ENCODE assay signal across 20 mouse cellular contexts in genomic region chr6:99881606-99882005, GRCm38 (mm10).
A peak's percentile ranks its signal among the peaks of the same experiment; 100 is the strongest.
DNase-seq lines count a peak whose midpoint lies in the region; ATAC-seq lines count a peak whose summit lies in the region.
"Had no signal": no experiment of that assay in that cellular context is flagged by ENCODE, and none has a peak within 500 bp of the region (broad histone marks: within the 10 kb centered on the region; RNA-seq: fewer than 3 reads in every experiment).

No protein-coding gene starts in this region.

- H3K36me3 ChIP-seq in hindbrain, embryonic 12.5 days: no peaks in the 10 kb centered on the region
- no peaks in the 10 kb centered on the region for H3K36me3 ChIP-seq in hindbrain, embryonic 13.5 days
- H3K36me3 ChIP-seq in midbrain, embryonic 12.5 days: no peaks in the 10 kb centered on the region
- H3K36me3 ChIP-seq in midbrain, embryonic 10.5 days: no peaks in the 10 kb centered on the region
- H3K36me3 ChIP-seq in forebrain, embryonic 15.5 days: no peaks in the 10 kb centered on the region
- H3K36me3 ChIP-seq: embryonic facial prominence, embryonic 12.5 days; heart, embryonic 15.5 days had no signal

- DNase-seq in midbrain, embryonic 10.5 days (ENCODE audit: low spot score): no peak
- peak; percentile 58 for DNase-seq in retina, embryonic 14.5 days (ENCODE audit: low spot score)
- DNase-seq in retina, postnatal 1 day: no peak
- peak; percentile 42 for DNase-seq in mesoderm, embryonic 11.5 days (ENCODE audit: low read depth, low spot score)
- DNase-seq: adrenal gland, adult 8-10 months; adrenal gland, postnatal 36 days; cerebellum, adult 11 months; cerebellum, adult 9-10 months; gastrocnemius, postnatal 14 days; heart, adult 2 months; heart, postnatal 14 days had no signal

- peaks cover 21% of the 10 kb centered on the region for H3K4me1 ChIP-seq in hindbrain, embryonic 12.5 days
- H3K4me1 ChIP-seq in hindbrain, embryonic 13.5 days (replicated peaks): peaks cover 9% of the 10 kb centered on the region; the same call in 1 of the 2 replicates
- H3K4me1 ChIP-seq in midbrain, embryonic 12.5 days: peaks cover 12% of the 10 kb centered on the region
- H3K4me1 ChIP-seq in midbrain, embryonic 10.5 days: peaks cover 29% of the 10 kb centered on the region
- peaks cover 15% of the 10 kb centered on the region for H3K4me1 ChIP-seq in forebrain, embryonic 15.5 days

- no peak overlapping the region for H3K4me3 ChIP-seq in hindbrain, embryonic 12.5 days
- H3K4me3 ChIP-seq in hindbrain, embryonic 13.5 days: no peak overlapping the region
- H3K4me3 ChIP-seq in midbrain, embryonic 12.5 days: no peak overlapping the region
- no peak overlapping the region for H3K4me3 ChIP-seq in midbrain, embryonic 10.5 days
- H3K4me3 ChIP-seq in forebrain, embryonic 15.5 days: no peak overlapping the region
- H3K4me3 ChIP-seq: embryonic facial prominence, embryonic 12.5 days; heart, adult 2 months; heart, embryonic 15.5 days had no signal

- WGBS in hindbrain, embryonic 12.5 days: 43% methylated on average over 4 of the region's 4 CpGs
- WGBS in hindbrain, embryonic 13.5 days: 34% methylated on average over 4 of the region's 4 CpGs
- WGBS in midbrain, embryonic 12.5 days: 43% methylated on average over 4 of the region's 4 CpGs
- WGBS in midbrain, embryonic 10.5 days: 62% methylated on average over 4 of the region's 4 CpGs
- WGBS in forebrain, embryonic 15.5 days: 54% methylated on average over 4 of the region's 4 CpGs

- H3K9me3 ChIP-seq in hindbrain, embryonic 12.5 days (replicated peaks): no peaks in the 10 kb centered on the region
- H3K9me3 ChIP-seq in hindbrain, embryonic 13.5 days: no peaks in the 10 kb centered on the region
- H3K9me3 ChIP-seq in midbrain, embryonic 12.5 days: no peaks in the 10 kb centered on the region
- H3K9me3 ChIP-seq in midbrain, embryonic 10.5 days (replicated peaks): no peaks in the 10 kb centered on the region
- no peaks in the 10 kb centered on the region for H3K9me3 ChIP-seq in forebrain, embryonic 15.5 days
- H3K9me3 ChIP-seq: embryonic facial prominence, embryonic 12.5 days; heart, embryonic 15.5 days had no signal

- no peak overlapping the region for H3K9ac ChIP-seq in hindbrain, embryonic 12.5 days
- no peak overlapping the region for H3K9ac ChIP-seq in hindbrain, embryonic 13.5 days
- no peak overlapping the region for H3K9ac ChIP-seq in midbrain, embryonic 12.5 days (replicated peaks)
- H3K9ac ChIP-seq in forebrain, embryonic 15.5 days (replicated peaks): no peak overlapping the region
- H3K9ac ChIP-seq: embryonic facial prominence, embryonic 12.5 days; heart, embryonic 15.5 days had no signal

- 0 out of 2 replicates have a peak, but pooled peaks have one; percentile 38 for ATAC-seq in hindbrain, embryonic 12.5 days (ENCODE audit: low FRiP score)
- ATAC-seq in hindbrain, embryonic 13.5 days (ENCODE audit: low FRiP score): no peak
- ATAC-seq in midbrain, embryonic 12.5 days (ENCODE audit: low FRiP score, low read depth): peak; percentile 77
- ATAC-seq in forebrain, embryonic 15.5 days (replicated peaks): no peak
- ATAC-seq: forebrain, embryonic 16.5 days; hindbrain, embryonic 16.5 days had no signal

- no peak overlapping the region for H3K4me2 ChIP-seq in hindbrain, embryonic 12.5 days (replicated peaks)
- no peak overlapping the region for H3K4me2 ChIP-seq in hindbrain, embryonic 13.5 days
- H3K4me2 ChIP-seq in midbrain, embryonic 12.5 days (replicated peaks): no peak overlapping the region
- no peak overlapping the region for H3K4me2 ChIP-seq in forebrain, embryonic 15.5 days (replicated peaks)
- H3K4me2 ChIP-seq: embryonic facial prominence, embryonic 12.5 days; heart, embryonic 11.5 days; heart, embryonic 15.5 days had no signal

- peaks cover 10% of the 10 kb centered on the region for H3K27me3 ChIP-seq in hindbrain, embryonic 12.5 days
- H3K27me3 ChIP-seq in hindbrain, embryonic 13.5 days: peaks cover 22% of the 10 kb centered on the region; the same call in 1 of the 2 replicates
- peaks cover 49% of the 10 kb centered on the region for H3K27me3 ChIP-seq in midbrain, embryonic 12.5 days
- peaks cover 75% of the 10 kb centered on the region for H3K27me3 ChIP-seq in midbrain, embryonic 10.5 days (ENCODE audit: low read depth, poor library complexity, severe bottlenecking)
- no peaks in the 10 kb centered on the region for H3K27me3 ChIP-seq in forebrain, embryonic 15.5 days

- no peak overlapping the region for H3K27ac ChIP-seq in hindbrain, embryonic 12.5 days
- H3K27ac ChIP-seq in hindbrain, embryonic 13.5 days: no peak overlapping the region
- no peak overlapping the region for H3K27ac ChIP-seq in midbrain, embryonic 12.5 days (replicated peaks)
- H3K27ac ChIP-seq in midbrain, embryonic 10.5 days (replicated peaks): no peak overlapping the region
- H3K27ac ChIP-seq in forebrain, embryonic 15.5 days (replicated peaks): no peak overlapping the region
- H3K27ac ChIP-seq: embryonic facial prominence, embryonic 12.5 days; heart, adult 2 months; heart, embryonic 15.5 days had no signal

Comparison
In these comparisons a context has a peak if more than half of its experiments do, and no peak if none do; other contexts are left out.
1. ATAC-seq: peak in hindbrain, embryonic 12.5 days (single experiment) and midbrain, embryonic 12.5 days (single experiment); none in hindbrain, embryonic 13.5 days (single experiment) and forebrain, embryonic 15.5 days (single experiment).
2. DNase-seq: peak in retina, embryonic 14.5 days (single experiment) and mesoderm, embryonic 11.5 days (single experiment); none in midbrain, embryonic 10.5 days (single experiment) and retina, postnatal 1 day (single experiment).